Comparison of ENCODE assay signal across 21 mouse cellular contexts in genomic region chr1:60008743-60009142, GRCm38 (mm10). TPM values are rescaled to one million over a fixed set of nuclear protein-coding genes. Genes with fewer than 3 reads are reported as not detected.
DNase-seq lines count a peak whose midpoint lies in the region; TF ChIP-seq lines count a peak whose summit lies in the region.
"Had no signal": no experiment of that assay in that cellular context is flagged by ENCODE, and none has a peak within 500 bp of the region (broad histone marks: within the 10 kb centered on the region; RNA-seq: fewer than 3 reads in every experiment).

No protein-coding gene starts in this region.

- no peaks in the 10 kb centered on the region for H3K27me3 ChIP-seq in heart, adult 2 months (ENCODE audit: control insufficient read depth, insufficient read depth, low read length)
- H3K27me3 ChIP-seq: forebrain, embryonic 13.5 days; intestine, embryonic 15.5 days; limb, embryonic 15.5 days had no signal

- no peak for TF ChIP-seq CTCF in heart, adult 2 months (IDR thresholded peaks at IDR 0.05)

- DNase-seq in adrenal gland, postnatal 14 days, result peak; percentile 19
- no peak for DNase-seq in adrenal gland, postnatal 4 days (ENCODE audit: low spot score in 2 of 2)
- DNase-seq in heart, adult 11 months, result peak; percentile 94
- no peak for DNase-seq in heart, adult 2 months
- DNase-seq in left cerebral cortex, postnatal 4 days, result peak; percentile 28
- DNase-seq in left cerebral cortex, adult 8-10 months (ENCODE audit: low spot score in 2 of 2), result no peak
- peak; percentile 52 for DNase-seq in testis, postnatal 10 days (ENCODE audit: low spot score)
- DNase-seq in cerebellum, adult 9-11 months, result no peak
- DNase-seq: cerebellum, adult 18-20 months; heart, postnatal 4 days; kidney, adult 9 months; kidney, postnatal 14 days; layer of hippocampus, postnatal 36 days; lung, embryonic 14.5 days had no signal

- TF ChIP-seq POLR2A in heart, adult 2 months (IDR thresholded peaks at IDR 0.05; ENCODE audit: insufficient read depth, low read depth, low read length), result no peak

- intact Hi-C loops in heart, adult 2 months (cut with DNase I), result no loop called here
- intact Hi-C loops in left cerebral cortex, postnatal 4 days (cut with DNase I), result no loop called here

- no peaks in the 10 kb centered on the region for H3K36me3 ChIP-seq in heart, adult 2 months (ENCODE audit: control insufficient read depth, insufficient read depth, low read length)
- H3K36me3 ChIP-seq: intestine, embryonic 15.5 days; limb, embryonic 15.5 days; midbrain, embryonic 10.5 days had no signal

- H3K4me3 ChIP-seq in heart, adult 2 months, result no peak overlapping the region
- H3K4me3 ChIP-seq: forebrain, embryonic 13.5 days; intestine, embryonic 15.5 days; limb, embryonic 15.5 days; midbrain, embryonic 10.5 days had no signal

- WGBS in heart, adult 2 months, result 56% methylated on average over 2 of the region's 2 CpGs

- H3K9ac ChIP-seq in heart, adult 2 months (ENCODE audit: low read depth, low read length), result no peak overlapping the region
- H3K9ac ChIP-seq: forebrain, embryonic 13.5 days; hindbrain, embryonic 14.5 days; intestine, embryonic 15.5 days; limb, embryonic 15.5 days; liver, embryonic 14.5 days; lung, embryonic 14.5 days had no signal

- no peak for TF ChIP-seq EP300 in heart, adult 2 months (IDR thresholded peaks at IDR 0.05; ENCODE audit: insufficient read depth, low read depth, low read length)

- no peaks in the 10 kb centered on the region for H3K79me2 ChIP-seq in heart, adult 2 months (replicated peaks; ENCODE audit: control insufficient read depth, insufficient read depth, low read length)

- no peak overlapping the region for H3K27ac ChIP-seq in heart, adult 2 months
- H3K27ac ChIP-seq: forebrain, embryonic 13.5 days; hindbrain, embryonic 14.5 days; intestine, embryonic 15.5 days; limb, embryonic 15.5 days; liver, embryonic 14.5 days; midbrain, embryonic 10.5 days; stomach, postnatal 0 days had no signal

- H3K4me1 ChIP-seq in heart, adult 2 months (ENCODE audit: control insufficient read depth, insufficient read depth, low read length), result no peaks in the 10 kb centered on the region
- H3K4me1 ChIP-seq: forebrain, embryonic 13.5 days; intestine, embryonic 15.5 days; limb, embryonic 15.5 days; midbrain, embryonic 10.5 days had no signal

RNA-seq across cellular contexts. Expression of gene Ica1l, which starts 34.2 kb away (rescaled TPM):
- total RNA-seq in adrenal gland, postnatal 14 days (2021), result 1.7 and 2.1 TPM in 2 replicates
- total RNA-seq in adrenal gland, postnatal 4 days (2021), result 1 to 10 TPM; 4.4 to 4.7 TPM
- total RNA-seq in heart, adult 2 months (2021), result under 1 TPM; 0.31 to 0.45 TPM
- 0.14 and 0.35 TPM in 2 replicates for polyA plus RNA-seq in heart, adult 2 months (2012; rRNA removed)
- total RNA-seq in left cerebral cortex, postnatal 4 days (2021), result 10 to 100 TPM; 49.5 to 54.3 TPM
- 10 to 100 TPM; 34.5 to 40.8 (median 37.5) TPM for total RNA-seq in left cerebral cortex, adult 8-10 months (2022)

Comparison
In these comparisons a context has a peak if more than half of its experiments do, and no peak if none do; other contexts are left out.
1. DNase-seq: peak in adrenal gland, postnatal 14 days (single experiment), heart, adult 11 months (single experiment), left cerebral cortex, postnatal 4 days (single experiment) and testis, postnatal 10 days (single experiment); none in adrenal gland, postnatal 4 days (0 of 2), heart, adult 2 months (0 of 2), left cerebral cortex, adult 8-10 months (0 of 2) and cerebellum, adult 9-11 months (single experiment).
2. RNA of gene Ica1l, which starts 34.2 kb away (total RNA-seq): 49.5 to 54.3 TPM in left cerebral cortex, postnatal 4 days and 34.5 to 40.8 TPM in left cerebral cortex, adult 8-10 months; 4.4 to 4.7 TPM in adrenal gland, postnatal 4 days, 1.7 to 2.1 TPM in adrenal gland, postnatal 14 days and 0.31 to 0.45 TPM in heart, adult 2 months; every median in the first group is over 4 times any median in the second.